Mouse (Mus musculus): ENCODE results near the gene Olfr592. TPM values are rescaled to one million over a fixed set of nuclear protein-coding genes. Genes with fewer than 3 reads are reported as not detected.

The Olfr592 gene
- total and polyA plus RNA-seq, 2 experiments = not detected

- DNase-seq (ENCODE audit: extremely low read depth, low read depth, low spot score) = no peak
- Histone ChIP-seq H3K27me3 (ENCODE audit: control insufficient read depth, insufficient read depth, low read length) (no peaks in the 10 kb centered on the region), H3K4me3 (ENCODE audit: insufficient read depth, low read depth, low read length) (no peak within 1 kb of the TSS), H3K4me1 (ENCODE audit: control insufficient read depth, insufficient read depth, low read length) (no peaks in the 10 kb centered on the region), H3K27ac (replicated peaks; ENCODE audit: insufficient read depth, low read depth, low read length) (no peak within 1 kb of the TSS), H3K79me2 (ENCODE audit: control insufficient read depth, insufficient read depth, low read length) (no peaks in the 10 kb centered on the region), H3K9ac (ENCODE audit: low read depth, low read length) (no peak within 1 kb of the TSS), H3K36me3 (ENCODE audit: control insufficient read depth, insufficient read depth, low read length) (no peaks in the 10 kb centered on the region)
- no peak for TF ChIP-seq POLR2A (IDR thresholded peaks at IDR 0.05; ENCODE audit: extremely low read depth, insufficient read depth, low read length)
- TF ChIP-seq CTCF (IDR thresholded peaks at IDR 0.05; ENCODE audit: low read depth, low read length) = no peak
These were observed 32.1 kb downstream of the Olfr592 start, which contains the start of gene Olfr594 for GRCm38 (mm10) chr7:103216696-103217095. Olfr594 (plus strand) TSS chr7:103216996.

Other genes starting within 250 kb of the Olfr592 start
- gene Olfr573-ps1, start 242.2 kb upstream of the Olfr592 start, total RNA-seq (2014; rRNA removed) = not detected in 2 replicates
- not detected in 2 replicates for gene Olfr573-ps1, start 242.2 kb upstream of the Olfr592 start, polyA plus RNA-seq (2012; rRNA removed)
- not detected in 2 replicates for gene Olfr574, start 236.3 kb upstream of the Olfr592 start, total RNA-seq (2014; rRNA removed)
- not detected in 2 replicates for gene Olfr574, start 236.3 kb upstream of the Olfr592 start, polyA plus RNA-seq (2012; rRNA removed)
- gene Olfr575, start 226.0 kb upstream of the Olfr592 start, total RNA-seq (2014; rRNA removed) = not detected in 2 replicates
- not detected in 2 replicates for gene Olfr575, start 226.0 kb upstream of the Olfr592 start, polyA plus RNA-seq (2012; rRNA removed)
- not detected in 2 replicates for gene Olfr576, start 222.1 kb upstream of the Olfr592 start, total RNA-seq (2014; rRNA removed)
- not detected in 2 replicates for gene Olfr576, start 222.1 kb upstream of the Olfr592 start, polyA plus RNA-seq (2012; rRNA removed)
- gene Olfr577, start 208.9 kb upstream of the Olfr592 start, total RNA-seq (2014; rRNA removed) = not detected in 2 replicates
- not detected in 2 replicates for gene Olfr577, start 208.9 kb upstream of the Olfr592 start, polyA plus RNA-seq (2012; rRNA removed)
- not detected in 2 replicates for gene Olfr578, start 195.5 kb upstream of the Olfr592 start, total RNA-seq (2014; rRNA removed)
- gene Olfr578, start 195.5 kb upstream of the Olfr592 start, polyA plus RNA-seq (2012; rRNA removed) = not detected in 2 replicates
- not detected in 2 replicates for gene Olfr582, start 146.8 kb upstream of the Olfr592 start, total RNA-seq (2014; rRNA removed)
- gene Olfr582, start 146.8 kb upstream of the Olfr592 start, polyA plus RNA-seq (2012; rRNA removed) = not detected in 2 replicates
- not detected in 2 replicates for gene Olfr583, start 133.5 kb upstream of the Olfr592 start, total RNA-seq (2014; rRNA removed)
- gene Olfr583, start 133.5 kb upstream of the Olfr592 start, polyA plus RNA-seq (2012; rRNA removed) = not detected in 2 replicates
- gene Olfr584, start 102.9 kb upstream of the Olfr592 start, total RNA-seq (2014; rRNA removed) = not detected in 2 replicates
- not detected in 2 replicates for gene Olfr584, start 102.9 kb upstream of the Olfr592 start, polyA plus RNA-seq (2012; rRNA removed)
- gene Olfr585, start 87.1 kb upstream of the Olfr592 start, total RNA-seq (2014; rRNA removed) = not detected in 2 replicates
- not detected in 2 replicates for gene Olfr585, start 87.1 kb upstream of the Olfr592 start, polyA plus RNA-seq (2012; rRNA removed)
- not detected in 2 replicates for gene Olfr586, start 59.2 kb upstream of the Olfr592 start, total RNA-seq (2014; rRNA removed)
- gene Olfr586, start 59.2 kb upstream of the Olfr592 start, polyA plus RNA-seq (2012; rRNA removed) = not detected in 2 replicates
- gene Olfr588-ps1, start 43.9 kb upstream of the Olfr592 start, total RNA-seq (2014; rRNA removed) = not detected in 2 replicates
- gene Olfr588-ps1, start 43.9 kb upstream of the Olfr592 start, polyA plus RNA-seq (2012; rRNA removed) = not detected in 2 replicates
- not detected in 2 replicates for gene Olfr589, start 28.4 kb upstream of the Olfr592 start, total RNA-seq (2014; rRNA removed)
- not detected in 2 replicates for gene Olfr589, start 28.4 kb upstream of the Olfr592 start, polyA plus RNA-seq (2012; rRNA removed)
- gene Olfr591, start 6.5 kb upstream of the Olfr592 start, total RNA-seq (2014; rRNA removed) = not detected in 2 replicates
- not detected in 2 replicates for gene Olfr591, start 6.5 kb upstream of the Olfr592 start, polyA plus RNA-seq (2012; rRNA removed)
- gene Olfr593, start 27.1 kb downstream of the Olfr592 start, total RNA-seq (2014; rRNA removed) = not detected in 2 replicates
- gene Olfr593, start 27.1 kb downstream of the Olfr592 start, polyA plus RNA-seq (2012; rRNA removed) = not detected in 2 replicates
- gene Olfr594, start 32.2 kb downstream of the Olfr592 start, total RNA-seq (2014; rRNA removed) = not detected in 2 replicates
- gene Olfr594, start 32.2 kb downstream of the Olfr592 start, polyA plus RNA-seq (2012; rRNA removed) = not detected in 2 replicates
- gene Usp17ld, start 67.7 kb downstream of the Olfr592 start, total RNA-seq (2014; rRNA removed) = not detected in 2 replicates
- gene Usp17ld, start 67.7 kb downstream of the Olfr592 start, polyA plus RNA-seq (2012; rRNA removed) = not detected in 2 replicates
- not detected in 2 replicates for gene Olfr596, start 120.8 kb downstream of the Olfr592 start, total RNA-seq (2014; rRNA removed)
- not detected in 2 replicates for gene Olfr596, start 120.8 kb downstream of the Olfr592 start, polyA plus RNA-seq (2012; rRNA removed)
- gene Olfr597, start 131.5 kb downstream of the Olfr592 start, total RNA-seq (2014; rRNA removed) = not detected in 2 replicates
- not detected in 2 replicates for gene Olfr597, start 131.5 kb downstream of the Olfr592 start, polyA plus RNA-seq (2012; rRNA removed)
- not detected in 2 replicates for gene Olfr598, start 138.8 kb downstream of the Olfr592 start, total RNA-seq (2014; rRNA removed)
- gene Olfr598, start 138.8 kb downstream of the Olfr592 start, polyA plus RNA-seq (2012; rRNA removed) = not detected in 2 replicates
- gene Olfr599, start 151.1 kb downstream of the Olfr592 start, total RNA-seq (2014; rRNA removed) = not detected in 2 replicates
- not detected in 2 replicates for gene Olfr599, start 151.1 kb downstream of the Olfr592 start, polyA plus RNA-seq (2012; rRNA removed)
- gene Olfr600, start 164.9 kb downstream of the Olfr592 start, total RNA-seq (2014; rRNA removed) = not detected in 2 replicates
- gene Olfr600, start 164.9 kb downstream of the Olfr592 start, polyA plus RNA-seq (2012; rRNA removed) = not detected in 2 replicates
- not detected in 2 replicates for gene Olfr601, start 177.9 kb downstream of the Olfr592 start, total RNA-seq (2014; rRNA removed)
- gene Olfr601, start 177.9 kb downstream of the Olfr592 start, polyA plus RNA-seq (2012; rRNA removed) = not detected in 2 replicates
- gene Olfr603, start 201.4 kb downstream of the Olfr592 start, total RNA-seq (2014; rRNA removed) = not detected in 2 replicates
- not detected in 2 replicates for gene Olfr603, start 201.4 kb downstream of the Olfr592 start, polyA plus RNA-seq (2012; rRNA removed)
- gene Usp17lc, start 230.3 kb downstream of the Olfr592 start, total RNA-seq (2014; rRNA removed) = not detected in 2 replicates
- not detected in 2 replicates for gene Usp17lc, start 230.3 kb downstream of the Olfr592 start, polyA plus RNA-seq (2012; rRNA removed)